13 mouse cellular contexts compared by ENCODE assay signal in genomic region chr1:182113587-182114500, GRCm38 (mm10). TPM values are rescaled to one million over a fixed set of nuclear protein-coding genes. Genes with fewer than 3 reads are reported as not detected.
DNase-seq lines count a peak whose midpoint lies in the region; ATAC-seq and TF ChIP-seq lines count a peak whose summit lies in the region.
"Had no signal": no experiment of that assay in that cellular context is flagged by ENCODE, and none has a peak within 500 bp of the region (broad histone marks: within the 10 kb centered on the region; RNA-seq: fewer than 3 reads in every experiment).

No protein-coding gene starts in this region.

- WGBS in embryonic facial prominence, embryonic 11.5 days: 9% methylated on average over 19 of the region's 19 CpGs
- WGBS in limb, embryonic 10.5 days: 32% methylated on average over 19 of the region's 19 CpGs
- 60% methylated on average over 19 of the region's 19 CpGs for WGBS in liver, postnatal 0 days (ENCODE audit: insufficient replicate concordance)

- ATAC-seq in embryonic facial prominence, embryonic 11.5 days (replicated peaks; ENCODE audit: insufficient number of reproducible peaks, low FRiP score, low TSS enrichment, low read depth): peak; percentile 63
- no peak for ATAC-seq in liver, postnatal 0 days

- H3K4me2 ChIP-seq in embryonic facial prominence, embryonic 11.5 days (ENCODE audit: low read depth, low read length): peak overlapping the region; percentile 25; the same call in 1 of the 2 replicates
- no peak overlapping the region for H3K4me2 ChIP-seq in liver, postnatal 0 days (ENCODE audit: low read depth, low read length)
- H3K4me2 ChIP-seq: limb, embryonic 15.5 days had no signal

- no peak overlapping the region for H3K27ac ChIP-seq in embryonic facial prominence, embryonic 11.5 days (replicated peaks; ENCODE audit: low read depth, low read length)
- H3K27ac ChIP-seq in limb, embryonic 10.5 days: peak overlapping the region; percentile 48; the same call in 1 of the 2 replicates
- no peak overlapping the region for H3K27ac ChIP-seq in liver, postnatal 0 days (ENCODE audit: low read depth)
- H3K27ac ChIP-seq: limb, embryonic 15.5 days had no signal

- peaks cover 11% of the 10 kb centered on the region for H3K4me1 ChIP-seq in embryonic facial prominence, embryonic 11.5 days (ENCODE audit: control insufficient read depth, insufficient read depth, low read length)
- peaks cover 47% of the 10 kb centered on the region for H3K4me1 ChIP-seq in limb, embryonic 10.5 days
- no peaks in the 10 kb centered on the region; the same call in 1 of the 2 replicates for H3K4me1 ChIP-seq in liver, postnatal 0 days (ENCODE audit: insufficient read depth)

- no peak overlapping the region for H3K9ac ChIP-seq in embryonic facial prominence, embryonic 11.5 days (replicated peaks; ENCODE audit: low read length)
- H3K9ac ChIP-seq in liver, postnatal 0 days (replicated peaks): no peak overlapping the region
- H3K9ac ChIP-seq: limb, embryonic 15.5 days had no signal

- intact Hi-C loops in left cerebral cortex, postnatal 25 days (cut with DNase I): loop anchor here (1.0 kb wide), 1 partner anchor 94 kb away; no protein-coding TSS in a partner anchor

- H3K27me3 ChIP-seq in embryonic facial prominence, embryonic 11.5 days (ENCODE audit: control insufficient read depth, insufficient read depth, low read length): no peaks in the 10 kb centered on the region
- H3K27me3 ChIP-seq in limb, embryonic 10.5 days (ENCODE audit: low read depth, poor library complexity, severe bottlenecking): 0 out of 2 replicates have a peak, but pooled peaks cover 11% of the 10 kb centered on the region
- no peaks in the 10 kb centered on the region for H3K27me3 ChIP-seq in liver, postnatal 0 days (ENCODE audit: insufficient read depth, low read length)
- H3K27me3 ChIP-seq: limb, embryonic 15.5 days had no signal

- H3K36me3 ChIP-seq in embryonic facial prominence, embryonic 11.5 days (replicated peaks; ENCODE audit: control insufficient read depth, insufficient read depth, low read depth, low read length): no peaks in the 10 kb centered on the region
- H3K36me3 ChIP-seq in limb, embryonic 10.5 days: no peaks in the 10 kb centered on the region
- no peaks in the 10 kb centered on the region for H3K36me3 ChIP-seq in liver, postnatal 0 days (replicated peaks; ENCODE audit: insufficient read depth, low read length)
- H3K36me3 ChIP-seq: limb, embryonic 15.5 days had no signal

- no peaks in the 10 kb centered on the region for H3K9me3 ChIP-seq in embryonic facial prominence, embryonic 11.5 days (replicated peaks; ENCODE audit: control insufficient read depth, low read length)
- H3K9me3 ChIP-seq in limb, embryonic 10.5 days (replicated peaks): no peaks in the 10 kb centered on the region
- no peaks in the 10 kb centered on the region for H3K9me3 ChIP-seq in liver, postnatal 0 days (ENCODE audit: low read length)
- H3K9me3 ChIP-seq: limb, embryonic 15.5 days had no signal

- no peak overlapping the region for H3K4me3 ChIP-seq in embryonic facial prominence, embryonic 11.5 days (ENCODE audit: low read depth, low read length)
- H3K4me3 ChIP-seq in limb, embryonic 10.5 days: no peak overlapping the region
- no peak overlapping the region for H3K4me3 ChIP-seq in liver, postnatal 0 days (ENCODE audit: low read depth, low read length)
- H3K4me3 ChIP-seq: limb, embryonic 15.5 days had no signal

- no peak for TF ChIP-seq EP300 in liver, postnatal 0 days (IDR thresholded peaks at IDR 0.05; ENCODE audit: low read depth)

- peak; percentile 21 for DNase-seq in kidney, postnatal 14 days
- no peak for DNase-seq in kidney, adult 9 months
- peak; percentile 69 for DNase-seq in brain, embryonic 14.5 days (ENCODE audit: low read depth)
- DNase-seq in embryonic facial prominence, embryonic 11.5 days (ENCODE audit: low spot score): peak; percentile 74
- DNase-seq in limb, embryonic 10.5 days (ENCODE audit: low spot score): peak; percentile 46
- no peak for DNase-seq in left cerebral cortex, postnatal 25 days (ENCODE audit: low spot score in 2 of 2)
- DNase-seq in liver, postnatal 0 days: no peak
- DNase-seq: lung, postnatal 4 days had no signal

- no peak for TF ChIP-seq CTCF in brain, embryonic 14.5 days (IDR thresholded peaks at IDR 0.05; ENCODE audit: borderline replicate concordance, extremely low read depth, insufficient read depth, insufficient read length)
- TF ChIP-seq CTCF in liver, postnatal 0 days (IDR thresholded peaks at IDR 0.05; ENCODE audit: low read depth): no peak

- TF ChIP-seq POLR2A in brain, embryonic 14.5 days (IDR thresholded peaks at IDR 0.05; ENCODE audit: borderline replicate concordance, extremely low read depth, insufficient read depth, insufficient read length, poor library complexity, severe bottlenecking): no peak

RNA-seq across cellular contexts. Expression of gene Srp9, which starts 10.7 kb away (rescaled TPM):
- polyA plus RNA-seq in brain, embryonic 14.5 days (2012; rRNA removed): 82.8 and 88.5 TPM in 2 replicates
- polyA plus RNA-seq in embryonic facial prominence, embryonic 11.5 days (2014; fragmentation: Nextera tagmentation; extraction: Ambion mirVana): 188 and 200 TPM in 2 replicates
- 168 TPM in 2 replicates for polyA plus RNA-seq in limb, embryonic 10.5 days (2016; fragmentation: Nextera tagmentation; extraction: Ambion mirVana)
- 10 to 100 TPM; 61.0 to 64.1 TPM for total RNA-seq in left cerebral cortex, postnatal 25 days (2021)
- polyA plus RNA-seq in liver, postnatal 0 days (2015; fragmentation: Nextera tagmentation; extraction: Ambion mirVana): 109 and 119 TPM in 2 replicates

RNA-seq across cellular contexts. Expression of gene Vmn1r1, which starts 50.4 kb away (rescaled TPM):
- not detected in 2 replicates for polyA plus RNA-seq in brain, embryonic 14.5 days (2012; rRNA removed)
- not detected in 2 replicates for polyA plus RNA-seq in embryonic facial prominence, embryonic 11.5 days (2014; fragmentation: Nextera tagmentation; extraction: Ambion mirVana)
- not detected in 2 replicates for polyA plus RNA-seq in limb, embryonic 10.5 days (2016; fragmentation: Nextera tagmentation; extraction: Ambion mirVana)
- not detected for total RNA-seq in left cerebral cortex, postnatal 25 days (2021)
- not detected in 2 replicates for polyA plus RNA-seq in liver, postnatal 0 days (2015; fragmentation: Nextera tagmentation; extraction: Ambion mirVana)
- total RNA-seq: gastrocnemius, postnatal 4 days; heart, postnatal 25 days; layer of hippocampus, adult 8-10 months had no signal
- polyA plus RNA-seq: limb, embryonic 15.5 days; testis, adult 2 months had no signal

Comparison
In these comparisons a context has a peak if more than half of its experiments do, and no peak if none do; other contexts are left out.
1. DNase-seq: peak in kidney, postnatal 14 days (single experiment), brain, embryonic 14.5 days (single experiment), embryonic facial prominence, embryonic 11.5 days (single experiment) and limb, embryonic 10.5 days (single experiment); none in kidney, adult 9 months (single experiment), left cerebral cortex, postnatal 25 days (0 of 2) and liver, postnatal 0 days (single experiment).